21 mouse cellular contexts compared by ENCODE assay signal in the genomic region with DNA sequence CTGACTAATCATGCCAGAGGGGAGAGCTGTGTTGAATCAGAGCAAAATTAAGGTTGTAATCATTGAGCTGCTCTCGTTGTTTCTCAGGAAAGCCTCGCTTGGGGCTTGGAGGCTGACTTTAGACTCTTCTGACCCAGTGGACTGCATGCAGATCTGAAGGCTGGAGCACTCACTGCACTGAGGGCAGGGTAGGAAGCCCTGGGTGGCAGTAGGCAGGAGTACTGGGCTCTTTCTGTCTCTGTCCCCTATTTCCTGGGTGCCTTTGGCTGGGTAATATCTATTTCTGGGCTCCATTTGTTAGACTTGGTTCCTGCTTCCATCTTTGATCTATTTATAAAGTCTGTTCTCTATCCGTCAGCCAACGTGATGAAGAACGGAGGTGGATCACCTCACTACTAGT.
A peak's percentile ranks its signal among the peaks of the same experiment; 100 is the strongest.
DNase-seq lines count a peak whose midpoint lies in the region; ATAC-seq lines count a peak whose summit lies in the region.
"Had no signal": no experiment of that assay in that cellular context is flagged by ENCODE, and none has a peak within 500 bp of the region (broad histone marks: within the 10 kb centered on the region; RNA-seq: fewer than 3 reads in every experiment).

No protein-coding gene starts in this region.

- H3K27ac ChIP-seq in forebrain, embryonic 12.5 days: 0 out of 2 replicates have a peak overlapping the region, but pooled peaks have one; percentile 19
- no peak overlapping the region for H3K27ac ChIP-seq in forebrain, embryonic 14.5 days (ENCODE audit: low read depth, low read length)
- 0 out of 2 replicates have a peak overlapping the region, but pooled peaks have one; percentile 21 for H3K27ac ChIP-seq in hindbrain, embryonic 14.5 days
- no peak overlapping the region for H3K27ac ChIP-seq in hindbrain, embryonic 11.5 days (ENCODE audit: low read depth, low read length)
- H3K27ac ChIP-seq in neural tube, embryonic 13.5 days (replicated peaks): peak overlapping the region; percentile 77
- H3K27ac ChIP-seq: kidney, embryonic 15.5 days; stomach, postnatal 0 days had no signal

- H3K9ac ChIP-seq in forebrain, embryonic 12.5 days: no peak overlapping the region
- no peak overlapping the region for H3K9ac ChIP-seq in forebrain, embryonic 14.5 days (ENCODE audit: low read length)
- no peak overlapping the region for H3K9ac ChIP-seq in hindbrain, embryonic 14.5 days
- H3K9ac ChIP-seq in hindbrain, embryonic 11.5 days (ENCODE audit: low read depth, low read length): no peak overlapping the region
- H3K9ac ChIP-seq in neural tube, embryonic 13.5 days: no peak overlapping the region
- H3K9ac ChIP-seq: kidney, embryonic 15.5 days had no signal

- WGBS in forebrain, embryonic 12.5 days: 86% methylated on average over 5 of the region's 5 CpGs
- WGBS in forebrain, embryonic 14.5 days: 76% methylated on average over 5 of the region's 5 CpGs
- WGBS in hindbrain, embryonic 14.5 days: 76% methylated on average over 5 of the region's 5 CpGs
- WGBS in hindbrain, embryonic 11.5 days: 91% methylated on average over 5 of the region's 5 CpGs
- 70% methylated on average over 5 of the region's 5 CpGs for WGBS in neural tube, embryonic 13.5 days

- no peak overlapping the region for H3K4me3 ChIP-seq in forebrain, embryonic 12.5 days (replicated peaks)
- no peak overlapping the region for H3K4me3 ChIP-seq in forebrain, embryonic 14.5 days (ENCODE audit: low read depth, low read length)
- no peak overlapping the region for H3K4me3 ChIP-seq in hindbrain, embryonic 14.5 days (replicated peaks; ENCODE audit: low read length)
- no peak overlapping the region for H3K4me3 ChIP-seq in hindbrain, embryonic 11.5 days (ENCODE audit: low read depth, low read length)
- H3K4me3 ChIP-seq in neural tube, embryonic 13.5 days: no peak overlapping the region
- H3K4me3 ChIP-seq: kidney, embryonic 15.5 days had no signal

- H3K4me2 ChIP-seq in forebrain, embryonic 12.5 days: no peak overlapping the region
- H3K4me2 ChIP-seq in forebrain, embryonic 14.5 days (ENCODE audit: low read length): no peak overlapping the region
- H3K4me2 ChIP-seq in hindbrain, embryonic 14.5 days (replicated peaks): no peak overlapping the region
- H3K4me2 ChIP-seq in hindbrain, embryonic 11.5 days (replicated peaks; ENCODE audit: low read depth, low read length): no peak overlapping the region
- no peak overlapping the region for H3K4me2 ChIP-seq in neural tube, embryonic 13.5 days
- H3K4me2 ChIP-seq: heart, embryonic 11.5 days; kidney, embryonic 15.5 days had no signal

- H3K9me3 ChIP-seq in forebrain, embryonic 12.5 days: no peaks in the 10 kb centered on the region
- no peaks in the 10 kb centered on the region for H3K9me3 ChIP-seq in forebrain, embryonic 14.5 days (replicated peaks; ENCODE audit: control insufficient read depth, low read length)
- no peaks in the 10 kb centered on the region for H3K9me3 ChIP-seq in hindbrain, embryonic 14.5 days (ENCODE audit: control insufficient read depth, low read length)
- no peaks in the 10 kb centered on the region for H3K9me3 ChIP-seq in hindbrain, embryonic 11.5 days (ENCODE audit: control insufficient read depth, low read length)
- no peaks in the 10 kb centered on the region for H3K9me3 ChIP-seq in neural tube, embryonic 13.5 days
- H3K9me3 ChIP-seq: kidney, embryonic 15.5 days had no signal

- H3K36me3 ChIP-seq in forebrain, embryonic 12.5 days (replicated peaks): no peaks in the 10 kb centered on the region
- no peaks in the 10 kb centered on the region for H3K36me3 ChIP-seq in forebrain, embryonic 14.5 days (ENCODE audit: control insufficient read depth, insufficient read depth, low read length)
- no peaks in the 10 kb centered on the region for H3K36me3 ChIP-seq in hindbrain, embryonic 14.5 days (replicated peaks; ENCODE audit: control insufficient read depth, insufficient read depth)
- no peaks in the 10 kb centered on the region for H3K36me3 ChIP-seq in hindbrain, embryonic 11.5 days (ENCODE audit: control insufficient read depth, insufficient read depth, low read length)
- no peaks in the 10 kb centered on the region for H3K36me3 ChIP-seq in neural tube, embryonic 13.5 days
- H3K36me3 ChIP-seq: kidney, embryonic 15.5 days had no signal

- ATAC-seq in forebrain, embryonic 12.5 days (ENCODE audit: low FRiP score): no peak
- no peak for ATAC-seq in forebrain, embryonic 14.5 days
- ATAC-seq in hindbrain, embryonic 14.5 days (ENCODE audit: low FRiP score): no peak
- no peak for ATAC-seq in hindbrain, embryonic 11.5 days (ENCODE audit: low FRiP score)
- no peak for ATAC-seq in neural tube, embryonic 13.5 days (ENCODE audit: low read depth)
- ATAC-seq: CD4-positive, CD25-positive, alpha-beta regulatory T cell, adult 4 months had no signal

- no peaks in the 10 kb centered on the region for H3K27me3 ChIP-seq in forebrain, embryonic 12.5 days
- H3K27me3 ChIP-seq in forebrain, embryonic 14.5 days (replicated peaks; ENCODE audit: control insufficient read depth, insufficient read depth, low read length): no peaks in the 10 kb centered on the region
- no peaks in the 10 kb centered on the region for H3K27me3 ChIP-seq in hindbrain, embryonic 14.5 days (ENCODE audit: control insufficient read depth, insufficient read depth, low read length)
- no peaks in the 10 kb centered on the region for H3K27me3 ChIP-seq in hindbrain, embryonic 11.5 days (ENCODE audit: control insufficient read depth, insufficient read depth, low read length)
- no peaks in the 10 kb centered on the region for H3K27me3 ChIP-seq in neural tube, embryonic 13.5 days
- H3K27me3 ChIP-seq: kidney, embryonic 15.5 days had no signal

- H3K4me1 ChIP-seq in forebrain, embryonic 12.5 days: no peaks in the 10 kb centered on the region; the same call in 1 of the 2 replicates
- no peaks in the 10 kb centered on the region for H3K4me1 ChIP-seq in forebrain, embryonic 14.5 days (ENCODE audit: control insufficient read depth, insufficient read depth, low read length)
- no peaks in the 10 kb centered on the region for H3K4me1 ChIP-seq in hindbrain, embryonic 14.5 days (replicated peaks; ENCODE audit: control insufficient read depth, insufficient read depth, low read length)
- H3K4me1 ChIP-seq in hindbrain, embryonic 11.5 days (replicated peaks; ENCODE audit: control insufficient read depth, insufficient read depth, low read length): no peaks in the 10 kb centered on the region
- H3K4me1 ChIP-seq in neural tube, embryonic 13.5 days (replicated peaks): peaks cover 29% of the 10 kb centered on the region
- H3K4me1 ChIP-seq: kidney, embryonic 15.5 days had no signal

- DNase-seq in forebrain, embryonic 14.5 days (ENCODE audit: low spot score): no peak
- DNase-seq in hindbrain, embryonic 14.5 days (ENCODE audit: low spot score): no peak
- DNase-seq in hindbrain, embryonic 11.5 days (ENCODE audit: low spot score): no peak
- no peak for DNase-seq in neural tube, embryonic 10.5 days (ENCODE audit: extremely low spot score, low spot score)
- DNase-seq in layer of hippocampus, adult 8-10 months (ENCODE audit: low spot score in 2 of 2): no peak
- no peak for DNase-seq in Muller cell, postnatal 12 days (ENCODE audit: inconsistent ontology term)
- DNase-seq: adrenal gland, postnatal 25 days; cerebellum, adult 8-10 months; cerebellum, postnatal 36 days; embryo, embryonic 11 days; kidney, adult 11 months; kidney, postnatal 36 days; lung, postnatal 4 days; thymus, adult 2 months; thymus, postnatal 4 days had no signal

Comparison
In these comparisons a context has a peak if more than half of its experiments do, and no peak if none do; other contexts are left out.
1. H3K27ac ChIP-seq: peak in forebrain, embryonic 12.5 days (single experiment), hindbrain, embryonic 14.5 days (single experiment) and neural tube, embryonic 13.5 days (single experiment); none in forebrain, embryonic 14.5 days (single experiment) and hindbrain, embryonic 11.5 days (single experiment).